Mouse (Mus musculus) effector memory CD4-positive, alpha-beta T cell, adult 5 months (primary cell): ENCODE measurements around the gene Tspan3. TPM values are rescaled to one million over a fixed set of nuclear protein-coding genes. Genes with fewer than 3 reads are reported as not detected.

ENCODE experiments used
- polyA plus RNA-seq: library from polyadenylated mRNA; unstranded; fragments of 100-300 nt; shearing (Covaris generic); gene quantifications from one replicate; pipeline ENCODE4 v1.2.1, GENCODE M21; 2017

Gene Tspan3
- 99.6 TPM for polyA plus RNA-seq

GRCm38 (mm10) chr9:56165377-56165776 lies at the start of gene Tspan3:
Gene Tspan3, minus strand, starts transcription at chr9:56165477.

GRCm38 (mm10) chr9:56089778-56090520 lies 75.3 kb downstream of the Tspan3 start, which contains the start of gene Pstpip1:
Gene Pstpip1, plus strand, starts transcription at chr9:56089962.

Other genes with a start within 250 kb of the Tspan3 start
- gene Scaper, start 227.4 kb downstream of the Tspan3 start, polyA plus RNA-seq = 27.4 TPM
- not detected for gene 4930563M21Rik, start 154.9 kb downstream of the Tspan3 start, polyA plus RNA-seq
- 51.6 TPM for gene Rcn2, start 123.6 kb downstream of the Tspan3 start, polyA plus RNA-seq
- 174 TPM for gene Pstpip1, start 75.5 kb downstream of the Tspan3 start, polyA plus RNA-seq